Mouse (Mus musculus) spleen, adult 2 months (tissue): ENCODE results near the gene Myo1d.

Experiments used
- CTCF ChIP-seq: fragments of 200-500 bp; IDR thresholded peaks from 2 replicates; pipeline ENCODE4 v1.5.1; 2011; ENCODE audit warnings: mild to moderate bottlenecking, inconsistent platforms; ENCODE audit not compliant: insufficient read depth, insufficient read length, insufficient replicate concordance; ENCODE audit errors: extremely low read depth
- POLR2A ChIP-seq: fragments of 200-500 bp; IDR thresholded peaks from 2 replicates; pipeline ENCODE4 v1.6.1; 2011; ENCODE audit warnings: low read depth, low read length, inconsistent platforms

DNA sequence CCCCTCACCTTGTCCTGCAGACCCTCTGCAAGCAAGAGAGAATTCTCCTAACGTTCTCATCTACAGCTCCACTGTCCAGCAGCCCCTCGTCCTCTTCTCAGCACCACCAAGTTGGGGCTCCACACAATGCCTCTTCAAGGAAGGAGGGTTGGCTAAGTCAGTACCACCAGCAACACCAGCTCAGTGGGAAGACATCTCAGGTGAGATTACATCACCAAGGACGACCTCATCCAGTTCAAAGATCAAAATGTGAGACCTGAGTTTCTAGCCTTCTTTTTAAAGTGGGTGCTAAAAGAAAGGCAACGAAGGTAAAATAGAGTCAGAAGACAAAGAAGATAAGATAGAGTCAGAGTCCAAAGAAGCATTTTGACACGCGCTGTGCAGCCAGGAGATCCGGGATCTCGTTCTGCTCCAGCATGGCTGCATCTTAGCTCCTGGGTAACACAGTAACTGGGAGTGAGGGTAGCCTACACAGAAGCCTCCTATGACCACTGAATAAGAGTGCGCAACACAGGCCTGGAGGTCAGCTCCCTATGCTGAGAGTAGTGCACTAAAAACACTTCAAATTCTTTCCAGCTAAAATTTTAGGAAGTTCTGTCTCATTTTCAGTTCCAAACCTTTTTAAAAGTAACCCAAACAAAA is 56.3 kb downstream of the Myo1d start:
- TF ChIP-seq CTCF: no peak
- TF ChIP-seq POLR2A: no peak
